Mouse (Mus musculus) hindbrain, embryonic 11.5 days (tissue): ENCODE measurements at regions not wholly inside any gene's neighbourhood (a gene's known extent, or its start where the extent isn't known, plus 50 kb on each side); places are given as distances from the start of the nearest gene placed in this dataset.

Experiments
- ATAC-seq: fragments of 200-750 bp; cut with Nextera tagmentation; 2 replicates; pipeline ENCODE4 v1.8.0; 2017; ENCODE audit warnings: mild to moderate bottlenecking, moderate TSS enrichment, moderate library complexity; ENCODE audit not compliant: low FRiP score
- DNase-seq: peaks from one replicate; pipeline ENCODE4 v3.0.0-alpha.2; 2015; ENCODE audit warnings: low spot score
- H3K27ac ChIP-seq: fragments of 300-500 bp; sonication (generic); 2 replicates; pipeline ENCODE4 v1.5.1; 2014; ENCODE audit warnings: mild to moderate bottlenecking, low read depth, low read length
- H3K27me3 ChIP-seq: fragments of 300-500 bp; sonication (generic); 2 replicates; pipeline ENCODE4 v1.6.1; 2014; ENCODE audit warnings: mild to moderate bottlenecking, low read length, moderate library complexity, mixed read lengths; ENCODE audit not compliant: control insufficient read depth, insufficient read depth
- H3K36me3 ChIP-seq: fragments of 300-500 bp; sonication (generic); 2 replicates; pipeline ENCODE4 v1.6.1; 2014; ENCODE audit warnings: mild to moderate bottlenecking, low read length, moderate library complexity, mixed read lengths; ENCODE audit not compliant: control insufficient read depth, insufficient read depth
- H3K4me1 ChIP-seq: fragments of 300-500 bp; sonication (generic); replicated peaks from 2 replicates; pipeline ENCODE4 v1.6.1; 2014; ENCODE audit warnings: low read length, mixed read lengths; ENCODE audit not compliant: control insufficient read depth, insufficient read depth
- H3K4me2 ChIP-seq: fragments of 300-500 bp; sonication (generic); replicated peaks from 2 replicates; pipeline ENCODE4 v1.6.1; 2014; ENCODE audit warnings: mild to moderate bottlenecking, low read depth, low read length
- H3K4me3 ChIP-seq: fragments of 300-500 bp; sonication (generic); 2 replicates; pipeline ENCODE4 v1.5.1; 2014; ENCODE audit warnings: low read depth, low read length
- H3K9ac ChIP-seq: fragments of 300-500 bp; sonication (generic); 2 replicates; pipeline ENCODE4 v1.6.1; 2014; ENCODE audit warnings: low read depth, low read length
- H3K9me3 ChIP-seq: fragments of 300-500 bp; sonication (generic); 2 replicates; pipeline ENCODE4 v1.6.1; 2016; ENCODE audit warnings: low read length; ENCODE audit not compliant: control insufficient read depth
- WGBS: fragments of 180-500 bp; shearing (Covaris S2); extraction: QIAGEN DNeasy Blood & Tissue Kit; methylation state at CpG from one replicate; pipeline ENCODE4 v1.1.7; 2014; 5-methylcytosine and 5-hydroxymethylcytosine counted together

DNA sequence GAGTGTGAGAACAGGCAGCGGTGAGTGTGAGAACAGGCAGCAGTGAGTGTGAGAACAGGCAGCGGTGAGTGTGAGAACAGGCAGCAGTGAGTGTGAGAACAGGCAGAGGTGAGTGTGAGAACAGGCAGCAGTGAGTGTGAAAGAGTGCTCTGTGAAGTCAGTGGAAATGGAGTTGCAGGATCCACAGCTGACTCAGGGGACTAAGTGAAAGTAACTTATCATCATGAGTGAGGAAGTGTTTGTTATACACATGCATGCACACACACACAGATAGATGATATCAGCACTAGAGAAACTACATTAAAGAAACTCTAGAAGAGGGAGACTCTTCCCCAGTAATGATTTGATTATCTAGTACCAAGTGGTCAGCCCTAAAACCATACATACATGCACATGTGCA is 76.0 kb upstream of the Btg1 start:
- no peak for ATAC-seq
- no peak for DNase-seq
- H3K9ac ChIP-seq = no peak overlapping the region
- H3K27me3 ChIP-seq = no peaks in the 10 kb centered on the region
- H3K4me1 ChIP-seq = no peaks in the 10 kb centered on the region
- H3K4me3 ChIP-seq = no peak overlapping the region
- 97% methylated on average over 2 of the region's 2 CpGs for WGBS
- H3K9me3 ChIP-seq = no peaks in the 10 kb centered on the region
- H3K36me3 ChIP-seq = no peaks in the 10 kb centered on the region
- H3K4me2 ChIP-seq = no peak overlapping the region
- no peak overlapping the region for H3K27ac ChIP-seq

DNA sequence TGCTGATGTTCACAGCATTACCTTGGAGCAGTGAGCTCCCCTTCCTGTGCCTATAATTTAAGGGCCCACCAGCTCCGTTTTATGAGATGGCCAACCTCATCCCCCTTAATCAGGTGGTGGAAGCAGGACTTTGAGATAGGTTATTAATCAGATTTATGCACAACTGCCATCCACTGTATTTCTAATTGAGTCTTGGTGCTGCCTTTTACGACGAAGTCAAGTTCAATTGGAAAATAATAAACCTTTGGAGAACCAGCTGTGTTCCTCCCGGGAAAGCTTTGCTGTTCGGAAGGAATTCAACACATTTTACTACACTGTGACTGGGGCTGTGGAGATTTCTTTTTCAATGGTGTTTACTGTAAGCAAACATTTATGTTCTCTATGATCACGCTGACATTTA is 71.5 kb upstream of the Btg1 start:
- WGBS = 80% methylated on average over 6 of the region's 6 CpGs
- no peaks in the 10 kb centered on the region for H3K9me3 ChIP-seq
- no peaks in the 10 kb centered on the region for H3K27me3 ChIP-seq
- no peak overlapping the region for H3K27ac ChIP-seq
- H3K9ac ChIP-seq = no peak overlapping the region
- ATAC-seq (no peak), DNase-seq (no peak)
- no peaks in the 10 kb centered on the region for H3K36me3 ChIP-seq
- no peak overlapping the region for H3K4me3 ChIP-seq
- no peak overlapping the region for H3K4me2 ChIP-seq
- H3K4me1 ChIP-seq = no peaks in the 10 kb centered on the region

DNA sequence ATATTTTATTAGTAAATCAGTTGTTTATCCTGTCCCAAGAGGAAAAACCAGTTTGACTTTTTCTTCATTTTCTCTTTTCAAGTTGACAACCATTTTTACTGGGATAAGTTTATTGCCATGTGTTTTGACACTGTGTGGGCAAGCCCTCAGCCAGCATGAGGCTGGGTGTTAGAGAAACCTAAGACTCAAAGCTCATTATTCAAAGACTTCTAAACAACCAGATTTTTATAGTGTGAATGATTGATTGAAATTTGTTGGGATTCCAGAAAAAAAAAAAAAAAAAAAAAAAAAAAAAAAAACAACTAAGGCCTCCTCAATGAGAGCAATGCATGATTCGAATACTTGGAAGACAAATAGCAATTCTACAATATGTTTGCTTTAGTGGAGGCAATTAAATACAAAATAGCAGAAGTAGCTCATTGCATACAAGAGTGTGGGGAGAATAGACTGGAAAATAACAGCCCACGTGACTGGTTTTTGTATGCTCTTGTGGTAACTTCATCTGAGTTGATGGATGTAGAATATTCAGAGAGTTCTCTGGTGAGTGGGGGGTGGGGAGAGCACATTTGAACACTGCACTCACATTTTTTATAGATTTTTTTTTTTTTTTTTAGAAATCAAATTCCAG is 70.9 kb upstream of the Btg1 start:
- Histone ChIP-seq H3K9me3 (no peaks in the 10 kb centered on the region), H3K27me3 (no peaks in the 10 kb centered on the region), H3K36me3 (no peaks in the 10 kb centered on the region), H3K27ac (no peak overlapping the region), H3K9ac (no peak overlapping the region), H3K4me3 (no peak overlapping the region), H3K4me1 (no peaks in the 10 kb centered on the region), H3K4me2 (no peak overlapping the region)
- 69% methylated on average over 2 of the region's 2 CpGs for WGBS
- ATAC-seq = no peak
- DNase-seq = no peak

DNA sequence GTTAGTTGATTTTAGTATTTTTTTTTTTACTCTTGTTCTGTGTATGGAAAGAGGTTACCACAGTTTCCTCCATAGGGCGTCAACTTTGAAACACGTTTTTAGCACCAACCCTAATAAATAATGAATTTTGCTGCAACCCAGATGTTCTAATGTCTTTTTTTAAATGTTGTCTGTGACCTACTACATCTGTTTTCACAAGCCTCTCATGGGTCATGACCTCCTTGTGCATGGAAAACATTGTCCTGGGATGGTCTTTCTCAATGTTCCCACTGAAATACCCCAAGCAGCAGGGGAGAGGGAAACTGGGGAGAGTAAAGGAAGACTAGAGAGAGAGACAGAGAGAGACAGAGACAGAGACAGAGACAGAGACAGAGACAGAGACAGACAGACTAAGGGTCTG is 67.2 kb upstream of the Btg1 start:
- H3K9me3 ChIP-seq = no peaks in the 10 kb centered on the region
- H3K4me2 ChIP-seq = no peak overlapping the region
- H3K9ac ChIP-seq = no peak overlapping the region
- no peaks in the 10 kb centered on the region for H3K27me3 ChIP-seq
- no peaks in the 10 kb centered on the region for H3K4me1 ChIP-seq
- no peak overlapping the region for H3K27ac ChIP-seq
- ATAC-seq (no peak), DNase-seq (no peak)
- H3K4me3 ChIP-seq = no peak overlapping the region
- H3K36me3 ChIP-seq = no peaks in the 10 kb centered on the region
- WGBS = 62% methylated on average over 2 of the region's 2 CpGs

DNA sequence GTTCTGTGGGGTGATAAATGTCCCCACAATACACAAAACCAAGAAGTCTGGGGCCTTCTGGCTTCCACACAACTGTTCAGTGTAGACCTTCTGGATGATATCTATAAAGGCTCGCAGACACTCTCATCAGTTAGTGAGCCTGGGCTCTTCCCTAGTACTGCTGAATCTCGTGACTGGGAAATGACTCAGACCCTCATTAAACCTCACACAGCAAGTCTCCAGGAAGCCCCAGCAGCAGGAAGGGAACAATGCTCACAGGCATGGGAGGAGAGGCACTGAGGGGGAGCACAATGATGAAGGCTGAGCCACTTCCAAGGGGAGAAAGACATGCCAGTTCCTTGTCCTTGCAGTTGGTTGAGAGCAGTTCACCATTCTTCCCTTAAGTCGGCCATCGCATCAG is 66.5 kb upstream of the Btg1 start:
- H3K9ac ChIP-seq = no peak overlapping the region

DNA sequence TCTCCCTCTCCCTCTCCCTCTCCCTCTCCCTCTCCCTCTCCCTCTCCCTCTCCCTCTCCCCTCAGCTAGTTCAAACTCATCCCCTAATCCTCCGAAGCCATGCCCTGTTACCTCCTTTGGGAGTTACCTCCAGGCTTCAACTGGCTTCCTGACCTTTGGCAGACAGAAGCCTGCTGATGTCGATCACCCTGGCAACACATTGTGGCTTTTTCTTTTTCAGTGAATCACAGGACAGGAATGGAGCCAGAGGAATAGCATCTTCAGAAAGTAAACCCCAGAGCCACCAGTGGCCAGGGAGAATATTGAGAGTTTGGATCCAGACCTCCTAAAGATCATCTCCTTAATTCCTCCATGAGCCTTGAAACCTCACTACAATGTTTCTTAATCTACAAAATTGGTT is 59.5 kb upstream of the Btg1 start:
- DNase-seq = no peak
- no peaks in the 10 kb centered on the region for H3K27me3 ChIP-seq
- WGBS = 35% methylated on average over 2 of the region's 2 CpGs
- no peaks in the 10 kb centered on the region for H3K36me3 ChIP-seq
- H3K4me3 ChIP-seq = no peak overlapping the region
- ATAC-seq = no peak
- H3K4me2 ChIP-seq = no peak overlapping the region
- no peaks in the 10 kb centered on the region for H3K9me3 ChIP-seq
- no peak overlapping the region for H3K9ac ChIP-seq
- H3K4me1 ChIP-seq = no peaks in the 10 kb centered on the region
- no peak overlapping the region for H3K27ac ChIP-seq

More for the DNA sequence above, 66.5 kb upstream of the Btg1 start:
- H3K27me3 ChIP-seq = no peaks in the 10 kb centered on the region
- 79% methylated on average over 4 of the region's 4 CpGs for WGBS
- H3K4me1 ChIP-seq = no peaks in the 10 kb centered on the region
- DNase-seq (no peak), ATAC-seq (no peak)
- H3K4me2 ChIP-seq = no peak overlapping the region
- no peaks in the 10 kb centered on the region for H3K9me3 ChIP-seq
- H3K27ac ChIP-seq = no peak overlapping the region
- no peak overlapping the region for H3K4me3 ChIP-seq
- no peaks in the 10 kb centered on the region for H3K36me3 ChIP-seq

DNA sequence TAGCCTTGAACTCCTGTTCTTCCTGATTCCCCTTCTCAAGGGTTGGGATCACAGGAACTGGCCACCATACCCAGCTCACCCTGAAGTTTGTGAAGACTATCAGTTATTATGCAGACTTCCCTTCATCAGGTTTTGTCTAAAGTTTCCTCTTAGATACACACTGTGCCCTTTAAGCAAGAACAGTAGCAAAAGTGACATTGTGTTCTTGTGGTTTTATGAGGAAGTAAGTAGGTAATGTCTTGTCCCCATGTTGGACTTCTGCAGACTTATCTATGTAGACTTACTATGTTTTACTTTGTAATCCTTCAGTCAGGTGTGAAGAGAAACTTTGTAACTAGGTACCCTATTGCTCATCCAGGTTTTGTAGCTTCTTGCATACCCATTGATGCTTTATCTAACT is 51.5 kb upstream of the Btg1 start:
- Histone ChIP-seq H3K9ac (no peak overlapping the region), H3K4me2 (no peak overlapping the region), H3K36me3 (no peaks in the 10 kb centered on the region), H3K27me3 (no peaks in the 10 kb centered on the region), H3K9me3 (no peaks in the 10 kb centered on the region), H3K4me3 (no peak overlapping the region), H3K4me1 (no peaks in the 10 kb centered on the region), H3K27ac (no peak overlapping the region)
- DNase-seq (no peak), ATAC-seq (no peak)
